Mouse (Mus musculus) stomach, postnatal 0 days (tissue): ENCODE results near the gene Slc15a3.

Source experiments
- CTCF ChIP-seq: IDR thresholded peaks from 2 replicates; pipeline ENCODE4 v1.5.1; 2016; ENCODE audit warnings: antibody characterized with exemption, low read depth, mild to moderate bottlenecking, moderate library complexity
- EP300 ChIP-seq: optimal IDR thresholded peaks from 2 replicates; pipeline ENCODE3; 2016; ENCODE audit warnings: antibody characterized with exemption

GRCm38 (mm10) chr19:10815871-10816270, 23.7 kb upstream of the Slc15a3 start:
- TF ChIP-seq CTCF (no peak), EP300 (no peak)
